Comparison of ENCODE assay signal across 33 mouse cellular contexts in genomic region chr5:44677814-44678213, GRCm38 (mm10).
DNase-seq lines count a peak whose midpoint lies in the region; ATAC-seq and TF ChIP-seq lines count a peak whose summit lies in the region.
"Had no signal": no experiment of that assay in that cellular context is flagged by ENCODE, and none has a peak within 500 bp of the region (broad histone marks: within the 10 kb centered on the region; RNA-seq: fewer than 3 reads in every experiment).

No protein-coding gene starts in this region.

- no peaks in the 10 kb centered on the region for H3K36me3 ChIP-seq in kidney, embryonic 16.5 days (ENCODE audit: insufficient read depth, low read length)
- no peaks in the 10 kb centered on the region for H3K36me3 ChIP-seq in kidney, postnatal 0 days (ENCODE audit: insufficient read depth, low read length)
- H3K36me3 ChIP-seq: embryonic facial prominence, embryonic 10.5 days; embryonic facial prominence, embryonic 15.5 days; hindbrain, embryonic 12.5 days; intestine, embryonic 15.5 days; limb, embryonic 10.5 days; limb, embryonic 15.5 days; liver, embryonic 13.5 days; midbrain, embryonic 12.5 days; neural tube, embryonic 15.5 days had no signal

- no peak for TF ChIP-seq CTCF in brain, embryonic 14.5 days (IDR thresholded peaks at IDR 0.05; ENCODE audit: borderline replicate concordance, extremely low read depth, insufficient read depth, insufficient read length)
- no peak for TF ChIP-seq CTCF in kidney, postnatal 0 days (IDR thresholded peaks at IDR 0.05; ENCODE audit: low read depth)

- no peak overlapping the region for H3K9ac ChIP-seq in kidney, embryonic 16.5 days (replicated peaks; ENCODE audit: low read length)
- no peak overlapping the region for H3K9ac ChIP-seq in kidney, postnatal 0 days (ENCODE audit: low read depth, low read length)
- H3K9ac ChIP-seq: embryonic facial prominence, embryonic 15.5 days; hindbrain, embryonic 12.5 days; intestine, embryonic 15.5 days; limb, embryonic 15.5 days; liver, embryonic 13.5 days; midbrain, embryonic 12.5 days; neural tube, embryonic 15.5 days had no signal

- no peaks in the 10 kb centered on the region for H3K27me3 ChIP-seq in kidney, embryonic 16.5 days (ENCODE audit: insufficient read depth, low read length)
- no peaks in the 10 kb centered on the region for H3K27me3 ChIP-seq in kidney, postnatal 0 days (ENCODE audit: insufficient read depth, low read length)
- H3K27me3 ChIP-seq: embryonic facial prominence, embryonic 15.5 days; hindbrain, embryonic 12.5 days; intestine, embryonic 15.5 days; limb, embryonic 15.5 days; liver, embryonic 13.5 days; megakaryocyte, embryonic 14.5 days; midbrain, embryonic 12.5 days; neural tube, embryonic 15.5 days had no signal

- H3K27ac ChIP-seq in kidney, embryonic 16.5 days (ENCODE audit: low read length) = peak overlapping the region; percentile 50; the same call in 1 of the 2 replicates
- peak overlapping the region; percentile 50; the same call in 1 of the 2 replicates for H3K27ac ChIP-seq in kidney, postnatal 0 days
- H3K27ac ChIP-seq: embryonic facial prominence, embryonic 10.5 days; embryonic facial prominence, embryonic 15.5 days; hindbrain, embryonic 12.5 days; hindbrain, postnatal 0 days; intestine, embryonic 15.5 days; limb, embryonic 10.5 days; limb, embryonic 15.5 days; liver, embryonic 13.5 days; midbrain, embryonic 12.5 days; neural tube, embryonic 15.5 days had no signal

- peak; percentile 61 for ATAC-seq in frontal cortex, adult (ENCODE audit: low TSS enrichment)
- no peak for ATAC-seq in kidney, embryonic 16.5 days (ENCODE audit: low FRiP score, low TSS enrichment)
- ATAC-seq in kidney, postnatal 0 days (replicated peaks; ENCODE audit: low FRiP score, low read depth) = no peak
- no peak for ATAC-seq in monocyte, adult 5-6 weeks (replicated peaks; ENCODE audit: insufficient number of reproducible peaks, low FRiP score, low TSS enrichment, poor library complexity, severe bottlenecking)
- ATAC-seq: hindbrain, postnatal 0 days; intestine, embryonic 15.5 days had no signal

- no peaks in the 10 kb centered on the region for H3K9me3 ChIP-seq in kidney, embryonic 16.5 days (ENCODE audit: low read length)
- no peaks in the 10 kb centered on the region for H3K9me3 ChIP-seq in kidney, postnatal 0 days (replicated peaks; ENCODE audit: low read length)
- H3K9me3 ChIP-seq: embryonic facial prominence, embryonic 10.5 days; embryonic facial prominence, embryonic 15.5 days; hindbrain, embryonic 12.5 days; intestine, embryonic 15.5 days; limb, embryonic 10.5 days; limb, embryonic 15.5 days; liver, embryonic 13.5 days; megakaryocyte, embryonic 14.5 days; midbrain, embryonic 12.5 days; neural tube, embryonic 15.5 days had no signal

- TF ChIP-seq POLR2A in brain, embryonic 14.5 days (IDR thresholded peaks at IDR 0.05; ENCODE audit: borderline replicate concordance, extremely low read depth, insufficient read depth, insufficient read length, poor library complexity, severe bottlenecking) = no peak

- H3K4me1 ChIP-seq in kidney, embryonic 16.5 days (ENCODE audit: insufficient read depth, low read length) = peaks cover 8% of the 10 kb centered on the region; the same call in 1 of the 2 replicates
- peaks cover 3% of the 10 kb centered on the region; the same call in 1 of the 2 replicates for H3K4me1 ChIP-seq in kidney, postnatal 0 days (replicated peaks; ENCODE audit: insufficient read depth, low read length)
- H3K4me1 ChIP-seq: hindbrain, embryonic 12.5 days; liver, embryonic 13.5 days; megakaryocyte, embryonic 14.5 days; neural tube, embryonic 15.5 days had no signal

- H3K4me2 ChIP-seq in kidney, embryonic 16.5 days (replicated peaks; ENCODE audit: low read depth, low read length) = no peak overlapping the region
- no peak overlapping the region for H3K4me2 ChIP-seq in kidney, postnatal 0 days (ENCODE audit: low read length)
- H3K4me2 ChIP-seq: embryonic facial prominence, embryonic 15.5 days; heart, embryonic 11.5 days; hindbrain, embryonic 12.5 days; intestine, embryonic 15.5 days; limb, embryonic 15.5 days; liver, embryonic 13.5 days; midbrain, embryonic 12.5 days; neural tube, embryonic 15.5 days had no signal

- no peak overlapping the region for H3K4me3 ChIP-seq in kidney, embryonic 16.5 days (ENCODE audit: low read length)
- H3K4me3 ChIP-seq in kidney, postnatal 0 days (replicated peaks; ENCODE audit: low read depth, low read length) = no peak overlapping the region
- H3K4me3 ChIP-seq: embryonic facial prominence, embryonic 10.5 days; embryonic facial prominence, embryonic 15.5 days; hindbrain, embryonic 12.5 days; intestine, embryonic 15.5 days; limb, embryonic 10.5 days; limb, embryonic 15.5 days; liver, embryonic 13.5 days; megakaryocyte, embryonic 14.5 days; midbrain, embryonic 12.5 days; neural tube, embryonic 15.5 days had no signal

- no peak for DNase-seq in frontal cortex, postnatal 10 days (ENCODE audit: low spot score in 2 of 2)
- no peak for DNase-seq in kidney, adult 8-10 months
- peak; percentile 50 for DNase-seq in brain, embryonic 14.5 days (ENCODE audit: low read depth)
- peak; percentile 77 for DNase-seq in kidney, postnatal 0 days (ENCODE audit: low spot score)
- no peak for DNase-seq in urinary bladder, postnatal 4 days (ENCODE audit: low spot score in 2 of 2)
- DNase-seq: adrenal gland, adult 2 months; adrenal gland, postnatal 36 days; B cell, adult 2 months; cerebellum, adult 8-10 months; cerebellum, postnatal 25 days; gastrocnemius, postnatal 10 days; heart, postnatal 36 days; layer of hippocampus, adult 9-11 months; liver, embryonic 13.5 days; lung, adult 18-20 months; lung, postnatal 14 days; retina, postnatal 1 day; right cerebral cortex, postnatal 14 days; thymus, postnatal 4 days had no signal

- WGBS in kidney, embryonic 16.5 days = 63% methylated on average over 5 of the region's 5 CpGs
- WGBS in kidney, postnatal 0 days = 56% methylated on average over 5 of the region's 5 CpGs

Comparison
In these comparisons a context has a peak if more than half of its experiments do, and no peak if none do; other contexts are left out.
1. DNase-seq: peak in brain, embryonic 14.5 days (single experiment) and kidney, postnatal 0 days (single experiment); none in frontal cortex, postnatal 10 days (0 of 2), kidney, adult 8-10 months (0 of 2) and urinary bladder, postnatal 4 days (0 of 2).